Mouse (Mus musculus): ENCODE results near the gene Adam12. TPM values are rescaled to one million over a fixed set of nuclear protein-coding genes. Genes with fewer than 3 reads are reported as not detected.

Gene Adam12
- total and polyA plus RNA-seq, 2 experiments: 0.28 TPM

DNA sequence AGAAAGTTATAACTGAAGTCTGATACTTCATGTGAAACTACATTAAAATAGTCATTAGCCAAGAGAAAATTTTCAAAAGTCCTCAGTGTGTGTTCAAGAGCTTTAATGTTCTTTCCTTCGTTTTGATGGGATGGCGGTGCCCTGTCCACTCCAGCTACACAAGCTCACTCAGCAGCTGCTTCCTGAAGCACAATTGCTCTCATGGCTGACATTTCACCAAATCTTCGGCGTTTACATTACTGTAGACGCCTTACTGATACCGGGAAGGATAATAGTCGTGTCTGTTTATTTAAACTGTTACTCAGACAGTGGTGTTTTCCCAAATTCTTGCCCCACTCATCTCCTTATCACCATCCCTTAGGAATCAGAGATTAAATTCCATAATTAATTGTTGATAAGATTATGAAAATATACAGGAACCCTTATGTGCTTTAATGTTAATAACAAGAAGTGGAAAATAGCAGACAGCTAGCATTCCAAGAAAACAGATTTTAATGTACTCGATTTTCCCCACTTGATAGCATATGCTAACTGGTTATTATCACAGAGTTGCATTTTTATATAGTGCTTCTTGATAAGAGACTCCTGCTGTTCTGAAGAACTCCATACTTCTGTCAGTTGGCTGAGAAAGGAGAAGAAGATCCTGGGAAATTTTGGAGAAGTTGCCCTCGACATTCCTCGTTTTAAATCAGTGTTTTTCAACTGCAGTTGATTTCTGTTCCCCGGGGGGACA, 160.6 kb downstream of the Adam12 start:
- 62% methylated on average over 11 of the region's 11 CpGs for WGBS
- TF ChIP-seq POLR2A (IDR thresholded peaks at IDR 0.05; ENCODE audit: extremely low read depth, insufficient read depth, low read length): no peak
- no peaks in the 10 kb centered on the region for H3K36me3 ChIP-seq (ENCODE audit: control insufficient read depth, insufficient read depth, low read length)
- no peak overlapping the region for H3K4me3 ChIP-seq (ENCODE audit: insufficient read depth, low read depth, low read length)
- H3K27me3 ChIP-seq (ENCODE audit: control insufficient read depth, insufficient read depth, low read length): no peaks in the 10 kb centered on the region
- DNase-seq (ENCODE audit: extremely low read depth, low read depth, low spot score): no peak
- no peak overlapping the region for H3K27ac ChIP-seq (replicated peaks; ENCODE audit: insufficient read depth, low read depth, low read length)
- no peak overlapping the region for H3K9ac ChIP-seq (ENCODE audit: low read depth, low read length)
- no peaks in the 10 kb centered on the region for H3K4me1 ChIP-seq (ENCODE audit: control insufficient read depth, insufficient read depth, low read length)
- H3K79me2 ChIP-seq (ENCODE audit: control insufficient read depth, insufficient read depth, low read length): no peaks in the 10 kb centered on the region

DNA sequence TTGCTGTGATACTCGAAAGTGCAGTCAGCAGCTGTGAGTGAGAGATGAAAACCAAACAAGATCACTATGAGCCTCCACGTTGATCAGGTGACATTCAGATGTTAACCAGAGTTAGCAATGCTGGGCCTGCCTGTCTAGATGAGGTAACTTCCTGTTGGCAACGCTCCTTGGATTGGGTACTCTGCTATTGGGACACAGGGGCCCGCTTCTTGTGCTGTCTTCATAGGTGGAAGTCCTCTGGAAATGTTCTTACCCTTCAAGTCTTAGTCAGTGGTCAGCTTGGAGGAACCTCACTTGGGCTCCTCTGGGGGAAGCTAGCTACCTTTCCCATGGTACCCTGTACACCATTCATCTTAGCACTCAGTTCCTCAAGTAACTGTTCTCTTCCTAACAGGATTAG, 169.3 kb downstream of the Adam12 start:
- H3K79me2 ChIP-seq (ENCODE audit: control insufficient read depth, insufficient read depth, low read length): no peaks in the 10 kb centered on the region
- H3K9ac ChIP-seq (ENCODE audit: low read depth, low read length): no peak overlapping the region
- H3K27me3 ChIP-seq (ENCODE audit: control insufficient read depth, insufficient read depth, low read length): no peaks in the 10 kb centered on the region
- TF ChIP-seq CTCF (IDR thresholded peaks at IDR 0.05; ENCODE audit: low read depth, low read length) (no peak), POLR2A (IDR thresholded peaks at IDR 0.05; ENCODE audit: extremely low read depth, insufficient read depth, low read length) (no peak)
- DNase-seq (ENCODE audit: extremely low read depth, low read depth, low spot score): no peak
- no peak overlapping the region for H3K27ac ChIP-seq (replicated peaks; ENCODE audit: insufficient read depth, low read depth, low read length)
- H3K4me3 ChIP-seq (ENCODE audit: insufficient read depth, low read depth, low read length): no peak overlapping the region
- H3K36me3 ChIP-seq (ENCODE audit: control insufficient read depth, insufficient read depth, low read length): no peaks in the 10 kb centered on the region
- no peaks in the 10 kb centered on the region for H3K4me1 ChIP-seq (ENCODE audit: control insufficient read depth, insufficient read depth, low read length)
- WGBS: 77% methylated on average over 4 of the region's 4 CpGs

DNA sequence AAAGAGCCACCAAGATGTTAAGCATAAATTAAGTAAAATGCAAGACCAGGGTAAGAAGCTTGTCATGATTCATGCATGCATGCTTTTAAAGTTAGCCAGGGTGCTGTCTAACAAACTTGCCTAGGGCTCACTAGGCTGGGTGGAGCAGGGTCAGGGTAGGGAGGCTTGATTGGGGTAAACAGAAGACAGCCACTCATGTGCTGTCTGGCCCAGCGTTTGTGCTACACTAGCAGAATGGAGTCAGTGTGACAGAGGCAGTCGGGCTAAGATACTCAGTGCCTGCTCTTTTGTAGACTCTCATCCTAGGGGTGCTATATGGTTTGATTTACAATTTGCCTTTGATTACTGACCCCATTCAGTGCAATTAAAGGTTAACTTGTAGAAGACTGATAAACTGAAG, 179.5 kb downstream of the Adam12 start:
- 39% methylated on average over 2 of the region's 2 CpGs for WGBS
- Histone ChIP-seq H3K4me1 (ENCODE audit: control insufficient read depth, insufficient read depth, low read length) (no peaks in the 10 kb centered on the region), H3K36me3 (ENCODE audit: control insufficient read depth, insufficient read depth, low read length) (no peaks in the 10 kb centered on the region), H3K27ac (replicated peaks; ENCODE audit: insufficient read depth, low read depth, low read length) (no peak overlapping the region), H3K79me2 (ENCODE audit: control insufficient read depth, insufficient read depth, low read length) (no peaks in the 10 kb centered on the region), H3K9ac (ENCODE audit: low read depth, low read length) (no peak overlapping the region), H3K27me3 (ENCODE audit: control insufficient read depth, insufficient read depth, low read length) (peaks cover 3% of the 10 kb centered on the region; the same call in 1 of the 2 replicates), H3K4me3 (ENCODE audit: insufficient read depth, low read depth, low read length) (no peak overlapping the region)
- TF ChIP-seq POLR2A (IDR thresholded peaks at IDR 0.05; ENCODE audit: extremely low read depth, insufficient read depth, low read length) (no peak), CTCF (IDR thresholded peaks at IDR 0.05; ENCODE audit: low read depth, low read length) (no peak)
- DNase-seq (ENCODE audit: extremely low read depth, low read depth, low spot score): no peak

DNA sequence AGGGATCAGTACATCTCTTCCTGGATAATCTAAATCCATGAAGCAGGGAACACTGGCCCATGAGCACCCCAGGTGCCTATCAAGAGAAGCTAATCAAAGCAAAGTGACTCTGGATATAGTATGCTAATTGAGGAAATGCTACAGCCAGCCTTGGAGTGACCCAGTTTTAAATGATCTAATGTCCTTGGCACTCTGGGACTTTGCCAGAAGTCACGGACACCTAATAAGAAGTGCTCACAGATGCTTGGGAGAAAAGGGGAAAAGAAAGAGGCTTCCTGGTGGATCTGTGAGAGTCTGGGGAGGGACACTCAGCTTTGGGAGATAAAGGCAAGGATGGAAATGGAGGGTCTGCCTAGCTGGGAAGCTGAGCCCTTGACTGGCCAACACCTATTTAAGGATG, 181.6 kb downstream of the Adam12 start:
- TF ChIP-seq CTCF (IDR thresholded peaks at IDR 0.05; ENCODE audit: low read depth, low read length) (no peak), POLR2A (IDR thresholded peaks at IDR 0.05; ENCODE audit: extremely low read depth, insufficient read depth, low read length) (no peak)
- Histone ChIP-seq H3K27me3 (ENCODE audit: control insufficient read depth, insufficient read depth, low read length) (peaks cover 3% of the 10 kb centered on the region; the same call in 1 of the 2 replicates), H3K79me2 (ENCODE audit: control insufficient read depth, insufficient read depth, low read length) (no peaks in the 10 kb centered on the region), H3K4me1 (ENCODE audit: control insufficient read depth, insufficient read depth, low read length) (no peaks in the 10 kb centered on the region), H3K36me3 (ENCODE audit: control insufficient read depth, insufficient read depth, low read length) (no peaks in the 10 kb centered on the region), H3K27ac (replicated peaks; ENCODE audit: insufficient read depth, low read depth, low read length) (no peak overlapping the region), H3K9ac (ENCODE audit: low read depth, low read length) (no peak overlapping the region), H3K4me3 (ENCODE audit: insufficient read depth, low read depth, low read length) (no peak overlapping the region)
- DNase-seq (ENCODE audit: extremely low read depth, low read depth, low spot score): no peak
- 83% methylated on average over 1 of the region's 1 CpGs for WGBS

DNA sequence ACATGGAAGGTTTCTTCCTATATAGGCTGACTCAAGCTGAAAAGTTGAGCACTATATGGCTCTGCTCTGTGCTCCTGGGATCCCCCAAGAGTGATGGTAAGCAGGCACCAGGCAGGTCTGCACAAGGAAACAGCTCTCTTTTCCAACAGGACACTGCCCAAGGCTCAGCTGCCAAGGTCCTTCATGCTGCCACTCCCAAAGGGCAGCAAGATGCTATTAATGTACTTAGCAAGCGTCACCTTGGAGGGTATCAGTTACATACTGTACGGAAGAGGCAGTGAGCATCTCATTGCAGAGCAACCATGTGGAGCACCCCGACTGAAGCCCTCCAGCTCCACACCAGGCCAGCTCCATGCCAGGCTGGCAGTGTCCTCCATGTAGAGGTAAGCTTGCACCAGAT, 185.6 kb downstream of the Adam12 start:
- Histone ChIP-seq H3K27me3 (ENCODE audit: control insufficient read depth, insufficient read depth, low read length) (peaks cover 3% of the 10 kb centered on the region; the same call in 1 of the 2 replicates), H3K4me3 (ENCODE audit: insufficient read depth, low read depth, low read length) (no peak overlapping the region), H3K4me1 (ENCODE audit: control insufficient read depth, insufficient read depth, low read length) (no peaks in the 10 kb centered on the region), H3K9ac (ENCODE audit: low read depth, low read length) (no peak overlapping the region), H3K27ac (replicated peaks; ENCODE audit: insufficient read depth, low read depth, low read length) (no peak overlapping the region), H3K36me3 (ENCODE audit: control insufficient read depth, insufficient read depth, low read length) (no peaks in the 10 kb centered on the region), H3K79me2 (ENCODE audit: control insufficient read depth, insufficient read depth, low read length) (no peaks in the 10 kb centered on the region)
- 87% methylated on average over 3 of the region's 3 CpGs for WGBS
- no peak for DNase-seq (ENCODE audit: extremely low read depth, low read depth, low spot score)
- TF ChIP-seq POLR2A (IDR thresholded peaks at IDR 0.05; ENCODE audit: extremely low read depth, insufficient read depth, low read length): no peak
- TF ChIP-seq CTCF (IDR thresholded peaks at IDR 0.05; ENCODE audit: low read depth, low read length): no peak

DNA sequence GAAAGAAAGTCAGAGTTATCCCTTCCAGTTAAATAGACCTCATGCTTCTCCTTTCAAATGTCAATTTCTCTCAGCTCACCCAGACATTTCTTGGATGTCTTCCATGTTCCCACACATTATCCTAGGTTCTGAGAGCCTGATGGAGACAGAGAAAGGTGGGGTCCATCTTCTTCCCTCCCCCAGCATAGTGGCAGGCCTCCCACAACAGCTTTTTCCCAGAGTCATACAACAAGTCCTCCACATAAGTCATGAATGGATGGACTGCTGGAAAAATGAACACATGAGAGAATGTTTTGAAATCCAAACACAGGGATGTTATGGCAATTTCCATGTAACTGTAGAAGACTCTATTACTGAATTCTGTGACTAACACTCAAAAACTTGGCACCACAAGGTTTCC, 188.4 kb downstream of the Adam12 start:
- H3K9ac ChIP-seq (ENCODE audit: low read depth, low read length): no peak overlapping the region
- no peaks in the 10 kb centered on the region for H3K27me3 ChIP-seq (ENCODE audit: control insufficient read depth, insufficient read depth, low read length)
- no peak overlapping the region for H3K4me3 ChIP-seq (ENCODE audit: insufficient read depth, low read depth, low read length)
- no peaks in the 10 kb centered on the region for H3K4me1 ChIP-seq (ENCODE audit: control insufficient read depth, insufficient read depth, low read length)
- no peak for TF ChIP-seq POLR2A (IDR thresholded peaks at IDR 0.05; ENCODE audit: extremely low read depth, insufficient read depth, low read length)
- no peak for TF ChIP-seq CTCF (IDR thresholded peaks at IDR 0.05; ENCODE audit: low read depth, low read length)
- H3K36me3 ChIP-seq (ENCODE audit: control insufficient read depth, insufficient read depth, low read length): peaks cover 1% of the 10 kb centered on the region; the same call in 1 of the 2 replicates
- no peaks in the 10 kb centered on the region for H3K79me2 ChIP-seq (ENCODE audit: control insufficient read depth, insufficient read depth, low read length)
- no peak for DNase-seq (ENCODE audit: extremely low read depth, low read depth, low spot score)
- no peak overlapping the region for H3K27ac ChIP-seq (replicated peaks; ENCODE audit: insufficient read depth, low read depth, low read length)
